Mouse (Mus musculus) left cerebral cortex, postnatal 36 days (tissue): ENCODE measurements around the gene Banp. TPM values are rescaled to one million over a fixed set of nuclear protein-coding genes. Genes with fewer than 3 reads are reported as not detected.
A peak's percentile ranks its signal among the peaks of the same experiment; 100 is the strongest.

Source experiments
- DNase-seq, 2 experiments: peaks; one replicate each; pipeline ENCODE4 v3.0.0; 2021 to 2022; ENCODE audit warnings: low spot score in 2 of 2, mixed read lengths in 1 of 2
- intact Hi-C: fragments of 180-260 bp; cut with DNase I; formaldehyde crosslinking; loops from one replicate; pipeline ENCODE4 v1.15.1; 2025
- total RNA-seq, 2 experiments: library from RNA; stranded (reverse); gene quantifications; 2 replicates each; pipeline ENCODE4 v1.2.3; 2021

The Banp gene
- total RNA-seq, 2 experiments from 2014 or later, result 25.8 to 47.8 TPM

GRCm38 (mm10) chr8:122005422-122006204, 56.1 kb downstream of the Banp start:
- no peak for DNase-seq
- intact Hi-C loops, result loop anchor here (5.0 kb wide), 1 partner anchor 82 kb away; no protein-coding TSS in a partner anchor

- DNase-seq, result peak; percentile 44 to 65
- intact Hi-C loops, result loop anchor here (5.0 kb wide), 1 partner anchor 80 kb away; no protein-coding TSS in a partner anchor
Measured at GRCm38 (mm10) chr8:122006688-122007484, 57.3 kb downstream of the Banp start.

- DNase-seq, result no peak
Measured at GRCm38 (mm10) chr8:122008395-122008794, 58.8 kb downstream of the Banp start.

GRCm38 (mm10) chr8:122010638-122011037, 61.1 kb downstream of the Banp start:
- intact Hi-C loops, result no loop called here
- DNase-seq, result no peak

More at GRCm38 (mm10) chr8:122008395-122008794, 58.8 kb downstream of the Banp start:
- intact Hi-C loops, result loop anchor here (5.0 kb wide), 1 partner anchor 79 kb away; no protein-coding TSS in a partner anchor

GRCm38 (mm10) chr8:122011066-122011588, 61.6 kb downstream of the Banp start:
- intact Hi-C loops, result no loop called here
- no peak for DNase-seq

- intact Hi-C loops, result no loop called here
- DNase-seq, result no peak
Measured at GRCm38 (mm10) chr8:122014606-122015005, 65.1 kb downstream of the Banp start.

- peak; percentile 51 to 70 for DNase-seq
- intact Hi-C loops, result no loop called here
Measured at GRCm38 (mm10) chr8:122018046-122018831, 68.7 kb downstream of the Banp start.

- intact Hi-C loops, result no loop called here
- no peak for DNase-seq
Measured at GRCm38 (mm10) chr8:122019162-122019561, 69.6 kb downstream of the Banp start.

GRCm38 (mm10) chr8:122020050-122020771, 70.7 kb downstream of the Banp start:
- no peak for DNase-seq
- intact Hi-C loops, result no loop called here

- DNase-seq, result no peak
- intact Hi-C loops, result no loop called here
Measured at GRCm38 (mm10) chr8:122021725-122022124, 72.2 kb downstream of the Banp start.

- intact Hi-C loops, result no loop called here
- no peak for DNase-seq
Measured at GRCm38 (mm10) chr8:122022274-122022673, 72.7 kb downstream of the Banp start.

- intact Hi-C loops, result no loop called here
- DNase-seq, result no peak
Measured at GRCm38 (mm10) chr8:122022705-122023104, 73.2 kb downstream of the Banp start.

- intact Hi-C loops, result no loop called here
- DNase-seq, result no peak
Measured at GRCm38 (mm10) chr8:122025546-122025945, 76.0 kb downstream of the Banp start.

- DNase-seq, result no peak
Measured at GRCm38 (mm10) chr8:122028116-122028515, 78.6 kb downstream of the Banp start.

GRCm38 (mm10) chr8:122030965-122031364, 81.4 kb downstream of the Banp start:
- intact Hi-C loops, result no loop called here
- no peak for DNase-seq

More at GRCm38 (mm10) chr8:122028116-122028515, 78.6 kb downstream of the Banp start:
- intact Hi-C loops, result no loop called here

- intact Hi-C loops, result no loop called here
- DNase-seq, result no peak
Measured at GRCm38 (mm10) chr8:122032741-122033140, 83.2 kb downstream of the Banp start.

GRCm38 (mm10) chr8:122035543-122035942, 86.0 kb downstream of the Banp start:
- no peak for DNase-seq
- intact Hi-C loops, result no loop called here

- intact Hi-C loops, result no loop called here
- DNase-seq, result no peak
Measured at GRCm38 (mm10) chr8:122036325-122036724, 86.8 kb downstream of the Banp start.

- intact Hi-C loops, result no loop called here
Measured at GRCm38 (mm10) chr8:122037279-122037678, 87.7 kb downstream of the Banp start.

More at GRCm38 (mm10) chr8:122037279-122037678, 87.7 kb downstream of the Banp start:
- DNase-seq, result no peak
